Mouse (Mus musculus) bone marrow macrophage, adult 2 months (primary cell): Measurements from ENCODE around the gene Fcer1g.

Experiments used
- CTCF ChIP-seq: IDR thresholded peaks from 2 replicates; pipeline ENCODE4 v1.5.1; 2012; ENCODE audit warnings: low read depth, mild to moderate bottlenecking, low read length, moderate library complexity
- POLR2A ChIP-seq: IDR thresholded peaks from 2 replicates; pipeline ENCODE4 v1.6.1; 2012; ENCODE audit warnings: mild to moderate bottlenecking, low read depth, low read length, borderline replicate concordance

DNA sequence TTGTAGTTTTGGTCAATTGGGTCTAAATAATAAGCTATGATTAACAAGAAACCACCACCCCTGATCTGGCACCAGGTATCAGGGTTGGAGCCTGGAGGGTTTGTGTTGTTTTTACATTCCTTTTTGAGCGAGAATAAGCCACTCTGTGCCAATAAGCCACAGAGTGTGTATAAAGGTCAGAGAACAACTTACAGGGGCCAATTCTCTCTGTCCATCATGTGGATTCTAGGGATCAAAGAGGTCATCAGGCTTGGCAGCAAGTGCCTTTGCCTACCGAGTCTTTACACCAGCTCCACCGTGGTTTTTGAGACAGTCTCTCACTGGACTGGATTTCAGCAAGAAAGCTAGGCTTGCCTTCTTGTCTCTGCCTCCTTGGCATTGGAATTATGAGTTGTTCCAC, 21.3 kb downstream of the Fcer1g start:
- TF ChIP-seq POLR2A (no peak), CTCF (no peak)
